Mouse (Mus musculus): ENCODE results near the gene Ltbp4. TPM values are rescaled to one million over a fixed set of nuclear protein-coding genes. Genes with fewer than 3 reads are reported as not detected.
A peak's percentile ranks its signal among the peaks of the same experiment; 100 is the strongest.

The Ltbp4 gene
- polyA plus RNA-seq, 1 experiment from 2014 or later, result 7.0 TPM

DNA sequence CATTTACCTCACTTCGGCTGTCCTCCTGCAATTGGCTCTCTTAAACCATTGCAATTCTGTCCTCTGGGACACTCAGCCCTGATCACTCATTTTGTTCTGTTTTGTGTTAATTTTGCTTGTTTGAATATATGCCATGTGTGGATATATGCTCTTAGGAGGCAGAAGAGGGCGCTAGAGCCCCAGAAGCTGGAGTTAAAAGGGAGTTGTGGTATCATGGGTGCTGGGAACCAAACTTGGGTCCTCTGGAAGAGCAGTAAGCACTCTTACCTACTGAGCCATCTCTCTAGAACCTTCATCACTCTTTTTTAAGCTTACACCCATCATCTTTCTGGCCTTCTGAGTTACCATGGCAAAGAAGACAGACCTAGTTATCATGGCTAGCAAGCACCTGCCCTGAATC, 21.7 kb upstream of the Ltbp4 start:
- DNase-seq (ENCODE audit: low spot score) (no peak), ATAC-seq (ENCODE audit: insufficient read depth, low FRiP score, low TSS enrichment) (no peak)
- no peak overlapping the region for H3K27ac ChIP-seq (ENCODE audit: low read depth, low read length)
- no peak overlapping the region for H3K4me2 ChIP-seq (ENCODE audit: low read depth)
- no peak overlapping the region for H3K9ac ChIP-seq (ENCODE audit: low read length)
- H3K4me3 ChIP-seq (ENCODE audit: low read depth, low read length), result no peak overlapping the region
- H3K27me3 ChIP-seq (ENCODE audit: control insufficient read depth, insufficient read depth, low read length), result peaks cover 42% of the 10 kb centered on the region
- no peaks in the 10 kb centered on the region for H3K36me3 ChIP-seq (ENCODE audit: control insufficient read depth, insufficient read depth, low read length)
- 71% methylated on average over 2 of the region's 2 CpGs for WGBS
- no peaks in the 10 kb centered on the region for H3K9me3 ChIP-seq (ENCODE audit: control insufficient read depth, low read length)
- H3K4me1 ChIP-seq (ENCODE audit: control insufficient read depth, insufficient read depth, low read length), result peaks cover 6% of the 10 kb centered on the region; the same call in 1 of the 2 replicates

DNA sequence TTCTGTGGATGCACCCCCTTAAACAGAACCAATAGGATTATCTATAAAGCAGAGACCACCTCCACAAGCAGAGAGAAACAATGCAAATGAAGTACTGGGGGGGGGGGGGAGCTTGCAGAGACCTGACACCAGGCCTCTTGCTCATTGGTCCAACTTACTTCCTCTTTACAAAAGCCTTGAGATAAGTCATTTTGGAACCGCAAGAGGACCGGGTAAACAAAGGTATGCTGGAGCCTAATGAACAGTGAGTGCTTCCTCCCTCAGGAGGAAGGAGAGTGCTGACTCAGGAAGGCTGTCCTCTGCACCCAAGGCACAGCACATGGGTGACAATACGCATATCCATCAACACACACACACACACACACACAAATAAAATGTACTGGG, 20.1 kb upstream of the Ltbp4 start:
- no peak overlapping the region for H3K4me2 ChIP-seq (ENCODE audit: low read depth)

DNA sequence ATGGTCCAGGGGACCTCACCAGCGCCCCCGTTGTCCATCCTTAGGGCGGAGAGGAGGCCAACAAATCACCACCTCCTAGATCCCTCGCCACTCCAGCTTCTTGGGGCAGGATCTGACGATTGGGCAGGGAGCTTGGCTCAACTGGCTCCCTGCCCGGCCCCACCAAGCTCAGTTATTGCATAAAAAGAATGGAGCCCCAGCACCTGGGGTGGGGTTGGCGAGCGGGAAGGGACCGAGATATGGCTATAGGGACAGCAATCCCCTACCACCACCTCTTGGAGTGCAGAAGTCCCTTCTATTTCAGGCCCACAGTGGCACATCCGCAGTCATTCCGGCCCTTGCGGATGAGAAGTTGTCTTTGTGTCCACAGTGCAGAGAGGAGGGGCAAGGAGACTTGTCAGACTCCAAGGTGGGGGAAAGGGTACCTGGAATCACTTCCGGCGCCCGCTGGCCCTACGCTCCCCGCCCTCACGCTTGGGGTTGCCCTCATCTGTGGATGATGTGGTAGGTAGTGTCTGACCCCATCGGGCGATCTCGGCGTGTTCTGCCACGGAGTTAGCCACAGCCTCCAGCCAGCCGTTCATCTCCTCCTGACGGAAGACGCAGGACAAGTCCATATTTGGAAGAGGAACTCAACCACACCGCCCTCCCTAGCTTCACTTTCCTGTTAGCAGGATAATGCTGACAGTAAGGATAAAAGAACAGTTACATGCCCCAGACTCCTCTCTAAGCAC, 19.5 kb upstream of the Ltbp4 start, which contains the start of gene Gm20479:
Gene Gm20479, minus strand, starts transcription at position 559 of the 734 bp plus-strand sequence.
- Histone ChIP-seq H3K4me3 (ENCODE audit: low read depth, low read length) (peak within 1 kb of the TSS; percentile 57), H3K4me1 (ENCODE audit: control insufficient read depth, insufficient read depth, low read length) (peaks cover 6% of the 10 kb centered on the region; the same call in 1 of the 2 replicates), H3K27ac (ENCODE audit: low read depth, low read length) (no peak within 1 kb of the TSS), H3K27me3 (ENCODE audit: control insufficient read depth, insufficient read depth, low read length) (peaks cover 24% of the 10 kb centered on the region), H3K9ac (ENCODE audit: low read length) (peak within 1 kb of the TSS; percentile 12; the same call in 1 of the 2 replicates), H3K4me2 (ENCODE audit: low read depth) (peak within 1 kb of the TSS; percentile 39), H3K9me3 (ENCODE audit: control insufficient read depth, low read length) (no peaks in the 10 kb centered on the region), H3K36me3 (ENCODE audit: control insufficient read depth, insufficient read depth, low read length) (no peaks in the 10 kb centered on the region)
- WGBS, result 2% methylated on average over 27 of the region's 27 CpGs
- ATAC-seq (ENCODE audit: insufficient read depth, low FRiP score, low TSS enrichment), result no peak
- DNase-seq (ENCODE audit: low spot score), result no peak

More for the DNA sequence above, 20.1 kb upstream of the Ltbp4 start:
- no peak overlapping the region for H3K9ac ChIP-seq (ENCODE audit: low read length)
- H3K36me3 ChIP-seq (ENCODE audit: control insufficient read depth, insufficient read depth, low read length), result no peaks in the 10 kb centered on the region
- ATAC-seq (ENCODE audit: insufficient read depth, low FRiP score, low TSS enrichment) (no peak), DNase-seq (ENCODE audit: low spot score) (no peak)
- H3K9me3 ChIP-seq (ENCODE audit: control insufficient read depth, low read length), result no peaks in the 10 kb centered on the region
- peaks cover 6% of the 10 kb centered on the region; the same call in 1 of the 2 replicates for H3K4me1 ChIP-seq (ENCODE audit: control insufficient read depth, insufficient read depth, low read length)
- H3K4me3 ChIP-seq (ENCODE audit: low read depth, low read length), result no peak overlapping the region
- peaks cover 28% of the 10 kb centered on the region for H3K27me3 ChIP-seq (ENCODE audit: control insufficient read depth, insufficient read depth, low read length)
- no peak overlapping the region for H3K27ac ChIP-seq (ENCODE audit: low read depth, low read length)
- WGBS, result 18% methylated on average over 3 of the region's 3 CpGs

DNA sequence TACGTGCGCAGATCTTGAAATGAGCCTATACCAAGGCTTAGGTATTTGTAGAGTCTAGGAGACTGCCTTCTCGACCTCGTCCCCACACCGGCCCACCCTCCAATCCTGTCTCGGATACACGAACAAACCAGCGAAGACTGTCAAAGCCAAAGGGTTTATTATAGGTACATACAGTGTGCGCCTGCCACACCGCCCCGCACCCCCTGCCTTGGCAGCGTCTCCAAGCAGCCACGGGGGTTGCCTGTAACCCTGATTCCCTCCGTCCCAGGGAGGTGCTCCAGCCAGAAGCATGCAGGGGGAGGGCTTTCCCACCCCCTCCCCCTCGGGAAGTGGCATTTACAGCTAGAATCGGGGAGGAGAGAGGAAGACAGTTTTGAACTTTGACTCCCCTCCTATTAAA, 18.8 kb upstream of the Ltbp4 start:
- H3K36me3 ChIP-seq (ENCODE audit: control insufficient read depth, insufficient read depth, low read length), result no peaks in the 10 kb centered on the region
- 2% methylated on average over 16 of the region's 16 CpGs for WGBS
- peaks cover 6% of the 10 kb centered on the region; the same call in 1 of the 2 replicates for H3K4me1 ChIP-seq (ENCODE audit: control insufficient read depth, insufficient read depth, low read length)
- DNase-seq (ENCODE audit: low spot score) (no peak), ATAC-seq (ENCODE audit: insufficient read depth, low FRiP score, low TSS enrichment) (peak; percentile 35)
- no peak overlapping the region for H3K27ac ChIP-seq (ENCODE audit: low read depth, low read length)
- H3K9me3 ChIP-seq (ENCODE audit: control insufficient read depth, low read length), result no peaks in the 10 kb centered on the region
- peak overlapping the region; percentile 12; the same call in 1 of the 2 replicates for H3K9ac ChIP-seq (ENCODE audit: low read length)
- H3K4me3 ChIP-seq (ENCODE audit: low read depth, low read length), result peak overlapping the region; percentile 57
- H3K27me3 ChIP-seq (ENCODE audit: control insufficient read depth, insufficient read depth, low read length), result peaks cover 23% of the 10 kb centered on the region
- H3K4me2 ChIP-seq (ENCODE audit: low read depth), result peak overlapping the region; percentile 39

DNA sequence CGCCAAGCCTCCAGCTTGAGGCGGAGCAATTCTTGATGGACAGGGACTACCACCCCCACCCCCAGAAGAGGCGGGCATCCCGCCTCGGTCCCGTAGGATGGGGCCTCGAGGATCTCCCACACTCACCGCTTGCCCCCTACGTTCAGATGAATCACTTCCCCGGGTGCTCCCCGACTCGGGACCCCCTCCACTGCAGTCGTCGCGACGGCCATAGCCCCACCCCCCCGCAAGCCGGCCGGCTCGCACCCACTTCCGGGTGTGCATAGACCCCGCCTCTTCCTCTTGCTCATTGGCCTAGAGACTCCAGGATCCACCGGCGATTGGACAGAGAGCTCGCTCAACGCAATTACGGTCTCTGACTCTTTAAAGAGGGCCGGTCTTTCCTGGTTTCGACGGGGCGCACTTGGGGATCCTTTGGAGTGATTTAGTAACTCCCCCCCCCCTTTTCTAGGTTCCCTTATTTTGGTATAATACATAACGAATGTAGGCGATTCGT, 18.3 kb upstream of the Ltbp4 start, which contains the start of gene Shkbp1:
Gene Shkbp1, minus strand, starts transcription at position 275 of the 496 bp plus-strand sequence.
- H3K4me2 ChIP-seq (ENCODE audit: low read depth), result peak within 1 kb of the TSS; percentile 49
- H3K27ac ChIP-seq (ENCODE audit: low read depth, low read length), result no peak within 1 kb of the TSS
- H3K4me3 ChIP-seq (ENCODE audit: low read depth, low read length), result peak within 1 kb of the TSS; percentile 57
- H3K9me3 ChIP-seq (ENCODE audit: control insufficient read depth, low read length), result no peaks in the 10 kb centered on the region
- no peaks in the 10 kb centered on the region for H3K36me3 ChIP-seq (ENCODE audit: control insufficient read depth, insufficient read depth, low read length)
- peak within 1 kb of the TSS; percentile 54 for H3K9ac ChIP-seq (ENCODE audit: low read length)
- peaks cover 23% of the 10 kb centered on the region for H3K27me3 ChIP-seq (ENCODE audit: control insufficient read depth, insufficient read depth, low read length)
- WGBS, result under 1% methylated on average over 34 of the region's 34 CpGs
- DNase-seq (ENCODE audit: low spot score) (peak; percentile 89), ATAC-seq (ENCODE audit: insufficient read depth, low FRiP score, low TSS enrichment) (peak; percentile 97)
- H3K4me1 ChIP-seq (ENCODE audit: control insufficient read depth, insufficient read depth, low read length), result peaks cover 6% of the 10 kb centered on the region; the same call in 1 of the 2 replicates

DNA sequence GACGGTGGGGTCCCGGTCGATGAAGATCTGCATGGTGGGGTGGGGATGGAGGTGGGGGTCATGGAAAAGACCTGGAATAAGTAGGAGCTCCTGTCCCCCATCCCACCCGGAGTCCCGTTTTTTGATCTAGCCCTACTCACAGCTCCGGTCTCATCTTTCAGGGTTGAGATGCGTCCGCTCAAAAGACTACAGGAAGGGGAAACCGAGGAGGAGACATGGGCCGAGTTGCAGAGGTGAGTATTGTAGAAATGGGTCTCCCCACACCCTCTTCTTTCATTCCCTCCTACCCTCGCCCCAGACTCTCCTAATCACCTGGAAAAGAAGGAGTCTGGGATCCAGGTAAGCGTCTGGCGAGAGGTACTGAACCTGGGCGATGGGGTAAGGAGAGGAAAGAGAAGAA, 17.8 kb upstream of the Ltbp4 start:
- 11% methylated on average over 14 of the region's 14 CpGs for WGBS
- Histone ChIP-seq H3K4me3 (ENCODE audit: low read depth, low read length) (peak overlapping the region; percentile 57), H3K4me2 (ENCODE audit: low read depth) (peak overlapping the region; percentile 49), H3K27ac (ENCODE audit: low read depth, low read length) (no peak overlapping the region), H3K27me3 (ENCODE audit: control insufficient read depth, insufficient read depth, low read length) (peaks cover 23% of the 10 kb centered on the region), H3K9me3 (ENCODE audit: control insufficient read depth, low read length) (no peaks in the 10 kb centered on the region), H3K9ac (ENCODE audit: low read length) (peak overlapping the region; percentile 54), H3K4me1 (ENCODE audit: control insufficient read depth, insufficient read depth, low read length) (peaks cover 6% of the 10 kb centered on the region; the same call in 1 of the 2 replicates), H3K36me3 (ENCODE audit: control insufficient read depth, insufficient read depth, low read length) (peaks cover 2% of the 10 kb centered on the region; the same call in 1 of the 2 replicates)
- ATAC-seq (ENCODE audit: insufficient read depth, low FRiP score, low TSS enrichment) (0 out of 2 replicates have a peak, but pooled peaks have one; percentile 1), DNase-seq (ENCODE audit: low spot score) (peak; percentile 30)

DNA sequence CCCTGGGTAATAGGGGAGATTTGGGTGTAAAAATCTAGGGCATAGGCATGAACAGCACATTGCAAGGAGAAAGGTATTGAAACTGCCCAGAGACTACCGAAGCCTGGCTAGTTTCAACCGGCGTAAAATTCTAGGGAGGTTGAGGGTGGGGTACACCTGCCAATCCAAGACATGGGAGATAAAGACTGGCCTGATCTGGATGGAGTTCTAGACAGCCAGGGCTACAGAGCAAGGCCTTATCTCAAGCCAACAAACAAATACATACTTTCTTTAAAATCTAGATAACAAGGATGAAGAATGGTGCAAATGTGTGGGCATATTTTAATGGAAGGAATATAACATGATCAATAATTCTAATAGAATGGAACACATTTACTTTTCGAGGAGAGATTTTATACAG, 17.3 kb upstream of the Ltbp4 start:
- 46% methylated on average over 4 of the region's 4 CpGs for WGBS
- DNase-seq (ENCODE audit: low spot score) (no peak), ATAC-seq (ENCODE audit: insufficient read depth, low FRiP score, low TSS enrichment) (no peak)
- Histone ChIP-seq H3K4me3 (ENCODE audit: low read depth, low read length) (peak overlapping the region; percentile 57), H3K27ac (ENCODE audit: low read depth, low read length) (no peak overlapping the region), H3K9me3 (ENCODE audit: control insufficient read depth, low read length) (no peaks in the 10 kb centered on the region), H3K9ac (ENCODE audit: low read length) (no peak overlapping the region), H3K4me1 (ENCODE audit: control insufficient read depth, insufficient read depth, low read length) (peaks cover 6% of the 10 kb centered on the region; the same call in 1 of the 2 replicates), H3K36me3 (ENCODE audit: control insufficient read depth, insufficient read depth, low read length) (peaks cover 3% of the 10 kb centered on the region; the same call in 1 of the 2 replicates), H3K27me3 (ENCODE audit: control insufficient read depth, insufficient read depth, low read length) (peaks cover 23% of the 10 kb centered on the region), H3K4me2 (ENCODE audit: low read depth) (peak overlapping the region; percentile 49)

DNA sequence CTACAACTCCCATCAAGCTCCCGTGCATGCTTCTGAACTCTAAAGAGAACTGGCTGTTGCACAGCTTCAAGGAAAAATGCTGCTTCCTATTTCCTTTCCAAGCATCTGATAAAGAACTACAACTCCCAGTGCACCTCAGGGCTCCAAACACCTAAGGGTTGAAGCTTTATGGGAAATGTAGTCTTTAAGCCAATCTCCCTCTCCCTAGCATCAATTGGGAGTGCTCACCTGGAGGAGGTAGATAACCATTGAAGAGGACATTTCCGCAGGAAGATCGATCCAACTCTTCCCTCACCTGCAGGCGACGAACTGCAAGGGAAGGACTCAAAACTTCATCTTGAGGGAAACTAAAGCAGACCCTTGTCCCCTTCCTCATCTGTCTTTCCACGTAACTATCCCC, 16.7 kb upstream of the Ltbp4 start:
- Histone ChIP-seq H3K36me3 (ENCODE audit: control insufficient read depth, insufficient read depth, low read length) (peaks cover 3% of the 10 kb centered on the region; the same call in 1 of the 2 replicates), H3K27ac (ENCODE audit: low read depth, low read length) (no peak overlapping the region), H3K4me1 (ENCODE audit: control insufficient read depth, insufficient read depth, low read length) (peaks cover 6% of the 10 kb centered on the region; the same call in 1 of the 2 replicates), H3K9me3 (ENCODE audit: control insufficient read depth, low read length) (no peaks in the 10 kb centered on the region), H3K27me3 (ENCODE audit: control insufficient read depth, insufficient read depth, low read length) (peaks cover 23% of the 10 kb centered on the region), H3K4me3 (ENCODE audit: low read depth, low read length) (no peak overlapping the region), H3K4me2 (ENCODE audit: low read depth) (peak overlapping the region; percentile 49), H3K9ac (ENCODE audit: low read length) (no peak overlapping the region)
- DNase-seq (ENCODE audit: low spot score) (no peak), ATAC-seq (ENCODE audit: insufficient read depth, low FRiP score, low TSS enrichment) (no peak)
- WGBS, result 27% methylated on average over 6 of the region's 6 CpGs
